Mouse (Mus musculus): ENCODE measurements at regions not wholly inside any gene's neighbourhood (a gene's known extent, or its start where the extent isn't known, plus 50 kb on each side); places are given as distances from the start of the nearest gene placed in this dataset.

DNA sequence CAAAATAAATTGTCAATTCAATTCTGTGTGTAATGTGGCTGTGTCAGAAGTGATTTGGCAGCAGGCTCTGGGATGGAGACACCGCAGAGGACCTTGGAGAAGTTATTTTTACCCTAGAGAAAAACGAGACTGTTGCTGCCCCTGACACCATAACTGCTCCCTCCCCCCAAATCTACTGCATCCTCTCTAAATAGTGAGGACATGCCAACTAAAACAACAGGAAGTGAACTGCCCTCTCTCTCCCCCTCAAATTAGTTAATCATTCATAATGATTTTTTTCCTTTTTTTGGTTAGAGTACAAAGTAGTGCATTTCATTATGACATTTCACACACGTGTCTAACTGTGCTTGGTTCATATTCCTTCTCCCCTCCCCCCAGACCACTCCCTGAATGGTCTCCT is 55.6 kb upstream of the Pias1 start:
- WGBS, result 28% methylated on average over 3 of the region's 3 CpGs
- Histone ChIP-seq H3K9ac (no peak overlapping the region), H3K27me3 (replicated peaks) (no peaks in the 10 kb centered on the region), H3K4me1 (replicated peaks) (peaks cover 12% of the 10 kb centered on the region; the same call in 1 of the 2 replicates), H3K9me3 (replicated peaks) (no peaks in the 10 kb centered on the region), H3K4me2 (no peak overlapping the region), H3K36me3 (no peaks in the 10 kb centered on the region), H3K4me3 (no peak overlapping the region), H3K27ac (ENCODE audit: poor library complexity, severe bottlenecking) (no peak overlapping the region)
- ATAC-seq (ENCODE audit: insufficient number of reproducible peaks, low FRiP score), result no peak

DNA sequence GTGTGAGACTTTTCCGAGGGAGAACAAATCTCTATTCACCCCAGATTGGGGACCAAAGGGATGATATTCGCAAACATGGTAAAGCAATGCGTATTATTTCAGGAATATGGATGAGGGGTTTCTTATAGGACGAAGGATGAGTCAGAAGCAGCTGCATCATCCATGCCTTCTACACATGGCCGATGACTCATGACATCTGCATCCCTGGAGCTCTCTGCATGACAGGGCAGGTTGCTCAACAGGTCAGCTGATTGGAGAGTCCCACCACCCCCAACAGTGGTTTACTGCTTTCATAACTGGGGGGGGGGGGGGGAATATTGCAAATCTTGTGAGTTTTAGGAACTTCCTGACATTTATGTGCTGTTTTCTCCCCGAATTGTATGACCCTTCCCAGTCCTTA is 50.3 kb upstream of the Pias1 start:
- no peak overlapping the region for H3K4me3 ChIP-seq
- no peaks in the 10 kb centered on the region for H3K36me3 ChIP-seq
- H3K4me1 ChIP-seq (replicated peaks), result peaks cover 6% of the 10 kb centered on the region; the same call in 1 of the 2 replicates
- H3K9ac ChIP-seq, result no peak overlapping the region
- ATAC-seq (ENCODE audit: insufficient number of reproducible peaks, low FRiP score), result no peak
- H3K4me2 ChIP-seq, result no peak overlapping the region
- no peaks in the 10 kb centered on the region for H3K27me3 ChIP-seq (replicated peaks)
- no peaks in the 10 kb centered on the region for H3K9me3 ChIP-seq (replicated peaks)
- no peak overlapping the region for H3K27ac ChIP-seq (ENCODE audit: poor library complexity, severe bottlenecking)
- 82% methylated on average over 6 of the region's 6 CpGs for WGBS
